Mouse (Mus musculus) lung, adult 2 months (tissue): ENCODE results near the gene Hist1h1e.

Source experiments
- CTCF ChIP-seq: fragments of 200-500 bp; IDR thresholded peaks from 2 replicates; pipeline ENCODE4 v1.5.1; 2011; ENCODE audit warnings: mild to moderate bottlenecking, low read length, control low read depth; ENCODE audit not compliant: insufficient read depth
- POLR2A ChIP-seq: fragments of 200-500 bp; IDR thresholded peaks from 2 replicates; pipeline ENCODE4 v1.6.1; 2011; ENCODE audit warnings: low read depth, mild to moderate bottlenecking, control low read depth, low read length, borderline replicate concordance; ENCODE audit errors: extremely low read depth

DNA sequence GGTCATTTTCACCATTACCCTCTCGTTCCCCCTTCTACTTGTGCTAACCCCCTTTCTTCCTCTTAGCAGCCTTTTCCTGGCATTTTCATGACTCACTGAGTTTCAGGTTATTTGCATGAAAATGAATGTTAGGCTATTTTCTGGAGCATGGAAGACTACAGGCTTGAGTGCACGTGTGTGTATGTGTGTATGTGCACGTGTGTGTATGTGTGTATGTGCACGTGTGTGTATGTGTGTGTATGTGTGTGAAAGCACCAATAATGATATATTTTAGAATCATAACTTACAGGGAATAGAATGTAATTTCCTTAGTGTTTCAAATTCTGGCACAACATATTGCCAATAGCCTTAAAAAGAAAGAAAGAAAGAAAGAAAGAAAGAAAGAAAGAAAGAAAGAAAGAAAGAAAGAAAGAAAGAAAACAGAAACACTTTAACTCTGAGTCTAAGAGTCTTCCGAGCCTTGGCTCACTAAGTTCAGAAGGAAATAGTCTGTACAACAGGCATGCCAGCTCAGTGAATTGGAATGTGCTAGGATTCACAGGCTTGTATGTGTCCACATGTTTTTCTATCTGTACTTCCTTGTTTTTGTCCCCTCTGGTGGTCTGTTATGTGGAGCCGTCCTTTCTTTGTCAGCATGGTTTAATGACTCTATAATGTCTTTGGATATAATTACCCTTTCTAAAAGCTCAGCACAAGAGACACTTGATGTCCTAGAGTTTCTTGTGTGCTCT lies 37.4 kb upstream of the Hist1h1e start:
- TF ChIP-seq CTCF (no peak), POLR2A (no peak)
